Mouse (Mus musculus) intestine, embryonic 16.5 days (tissue): ENCODE data around the gene Zdhhc6. TPM values are rescaled to one million over a fixed set of nuclear protein-coding genes. Genes with fewer than 3 reads are reported as not detected.

Experiments used
- ATAC-seq: fragments of 200-750 bp; cut with Nextera tagmentation; 2 replicates; pipeline ENCODE4 v1.8.0; 2017; ENCODE audit warnings: moderate TSS enrichment, moderate library complexity
- H3K27ac ChIP-seq: fragments of 300-500 bp; sonication (generic); 2 replicates; pipeline ENCODE4 v1.5.1; 2014; ENCODE audit warnings: mild to moderate bottlenecking, low read length
- H3K27me3 ChIP-seq: fragments of 300-500 bp; sonication (generic); replicated peaks from 2 replicates; pipeline ENCODE4 v1.6.1; 2014; ENCODE audit warnings: low read length, control low read depth, mixed read lengths; ENCODE audit not compliant: control insufficient read depth, insufficient read depth
- H3K36me3 ChIP-seq: fragments of 300-500 bp; sonication (generic); 2 replicates; pipeline ENCODE4 v1.6.1; 2014; ENCODE audit warnings: low read length, control low read depth; ENCODE audit not compliant: control insufficient read depth, insufficient read depth
- H3K4me1 ChIP-seq: fragments of 300-500 bp; sonication (generic); 2 replicates; pipeline ENCODE4 v1.6.1; 2014; ENCODE audit warnings: low read length, control low read depth, mixed read lengths; ENCODE audit not compliant: control insufficient read depth, insufficient read depth
- H3K4me2 ChIP-seq: fragments of 300-500 bp; sonication (generic); 2 replicates; pipeline ENCODE4 v1.6.1; 2014; ENCODE audit warnings: low read depth, low read length, control low read depth
- H3K4me3 ChIP-seq: fragments of 300-500 bp; sonication (generic); 2 replicates; pipeline ENCODE4 v1.5.1; 2014; ENCODE audit warnings: mild to moderate bottlenecking, low read length
- H3K9ac ChIP-seq: fragments of 300-500 bp; sonication (generic); 2 replicates; pipeline ENCODE4 v1.6.1; 2014; ENCODE audit warnings: low read depth, low read length
- H3K9me3 ChIP-seq: fragments of 300-500 bp; sonication (generic); 2 replicates; pipeline ENCODE4 v1.6.1; 2016; ENCODE audit warnings: low read length, control low read depth; ENCODE audit not compliant: control insufficient read depth
- WGBS: fragments of 180-500 bp; shearing (Covaris S2); extraction: QIAGEN DNeasy Blood & Tissue Kit; methylation state at CpG from one replicate; pipeline ENCODE4 v1.1.7; 2014; 5-methylcytosine and 5-hydroxymethylcytosine counted together
- polyA plus RNA-seq: library from polyadenylated mRNA; unstranded; fragments of >200 nt; fragmentation: Nextera tagmentation; extraction: Ambion mirVana; gene quantifications from 2 replicates; pipeline ENCODE4 v1.2.1, GENCODE M21; 2015

Zdhhc6 gene
- polyA plus RNA-seq, result 92.7 and 101 TPM in 2 replicates

DNA sequence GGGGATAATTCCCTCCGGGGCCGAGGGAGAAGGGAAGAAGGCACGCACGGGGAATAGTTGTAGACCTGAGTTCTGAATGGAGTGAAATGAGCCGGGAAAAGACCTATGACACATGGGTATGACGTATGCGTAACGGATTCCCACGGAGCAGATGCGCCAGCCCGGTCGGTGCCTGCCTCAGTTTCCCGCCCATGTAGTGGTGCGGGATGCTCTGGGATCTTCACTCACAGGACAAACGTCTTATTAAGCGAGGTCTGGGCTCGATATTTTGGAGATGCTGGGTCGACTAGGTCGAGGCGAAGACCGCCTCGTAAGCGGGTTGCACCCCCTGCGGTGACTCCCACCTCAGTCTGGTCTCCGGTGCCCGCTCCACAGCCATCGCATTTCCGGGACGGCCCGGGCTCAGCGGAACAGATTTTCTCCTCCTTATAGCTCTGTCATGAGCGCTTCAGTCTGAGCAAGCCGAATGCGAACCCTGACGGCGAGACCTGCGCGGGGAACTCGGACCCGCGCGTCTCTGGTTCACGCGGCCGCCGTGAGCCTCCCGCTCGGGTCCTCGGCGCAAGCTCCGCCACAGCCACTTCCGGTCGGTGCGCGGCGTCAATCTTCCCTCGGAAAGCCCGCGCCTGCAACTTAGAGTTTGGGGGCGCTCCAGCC, at the start of gene Zdhhc6:
Gene Zdhhc6, minus strand, starts transcription at position 581 of the 657 bp plus-strand sequence.
- H3K4me3 ChIP-seq, result peak within 1 kb of the TSS; percentile 95
- ATAC-seq, result peak; percentile 72
- H3K27ac ChIP-seq, result peak within 1 kb of the TSS; percentile 87
- no peaks in the 10 kb centered on the region for H3K27me3 ChIP-seq
- H3K4me2 ChIP-seq, result peak within 1 kb of the TSS; percentile 83
- peaks cover 16% of the 10 kb centered on the region for H3K4me1 ChIP-seq
- under 1% methylated on average over 60 of the region's 60 CpGs for WGBS
- H3K9me3 ChIP-seq, result no peaks in the 10 kb centered on the region
- peak within 1 kb of the TSS; percentile 93 for H3K9ac ChIP-seq
- no peaks in the 10 kb centered on the region for H3K36me3 ChIP-seq

DNA sequence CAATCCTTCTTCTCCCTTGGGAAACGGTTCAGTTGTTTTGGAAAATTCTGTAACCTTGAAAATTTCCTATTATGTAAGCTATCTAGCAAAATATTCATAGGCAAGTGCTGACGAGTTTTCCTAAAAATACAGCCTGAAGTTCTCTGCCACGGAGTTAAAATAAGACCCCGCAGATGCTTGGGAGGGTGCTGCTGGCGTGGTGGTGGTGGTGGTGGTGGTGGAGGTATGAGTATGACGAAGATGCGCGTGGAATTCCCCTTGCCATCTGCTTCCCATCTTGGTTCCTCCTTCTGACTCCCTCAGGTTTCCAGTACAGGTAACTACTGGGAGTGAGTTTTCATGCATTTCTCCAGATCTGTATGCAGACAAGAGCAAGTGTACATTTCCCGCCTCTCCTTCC, 46.8 kb upstream of the Zdhhc6 start:
- H3K4me3 ChIP-seq, result no peak overlapping the region
- no peaks in the 10 kb centered on the region for H3K36me3 ChIP-seq
- no peak overlapping the region for H3K27ac ChIP-seq
- ATAC-seq, result no peak
- peaks cover 4% of the 10 kb centered on the region for H3K4me1 ChIP-seq
- WGBS, result 95% methylated on average over 9 of the region's 9 CpGs
- H3K9ac ChIP-seq, result no peak overlapping the region
- no peaks in the 10 kb centered on the region for H3K27me3 ChIP-seq
- H3K4me2 ChIP-seq, result no peak overlapping the region
- H3K9me3 ChIP-seq, result no peaks in the 10 kb centered on the region

DNA sequence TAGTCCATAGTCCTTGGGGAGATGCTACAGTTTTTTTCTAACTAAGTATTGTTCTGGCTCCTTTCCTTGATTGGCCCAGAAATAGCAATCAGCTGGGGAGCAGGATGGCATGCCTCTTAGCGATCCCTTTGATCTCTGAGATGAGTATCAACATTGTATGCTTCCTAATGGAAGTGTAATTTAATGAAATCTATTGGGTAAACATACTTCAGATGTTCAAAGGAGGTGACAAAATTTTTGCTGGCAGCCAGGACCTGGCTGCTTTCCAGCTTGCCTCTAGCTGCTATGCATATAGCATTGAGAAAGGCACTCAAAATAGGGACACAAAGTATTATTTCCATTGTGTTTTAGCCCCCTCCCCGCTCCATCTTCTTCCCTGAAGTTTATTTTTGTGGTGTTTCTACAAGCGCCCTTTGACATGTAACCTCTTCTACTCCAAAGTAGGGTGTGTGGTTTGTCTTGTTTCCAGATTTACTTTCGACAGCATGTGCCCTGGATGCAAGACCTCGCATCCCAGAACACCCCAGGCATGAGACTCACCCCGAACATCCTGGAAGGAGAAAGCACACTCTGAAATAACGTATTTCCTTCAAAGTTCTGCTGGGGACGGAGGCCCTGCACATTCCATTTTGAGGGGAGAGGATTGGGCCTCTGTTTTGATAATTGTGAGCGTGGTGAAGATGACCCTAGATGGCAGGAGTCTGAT, 35.0 kb upstream of the Zdhhc6 start:
- WGBS, result 74% methylated on average over 9 of the region's 9 CpGs
- peaks cover 2% of the 10 kb centered on the region; the same call in 1 of the 2 replicates for H3K4me1 ChIP-seq

DNA sequence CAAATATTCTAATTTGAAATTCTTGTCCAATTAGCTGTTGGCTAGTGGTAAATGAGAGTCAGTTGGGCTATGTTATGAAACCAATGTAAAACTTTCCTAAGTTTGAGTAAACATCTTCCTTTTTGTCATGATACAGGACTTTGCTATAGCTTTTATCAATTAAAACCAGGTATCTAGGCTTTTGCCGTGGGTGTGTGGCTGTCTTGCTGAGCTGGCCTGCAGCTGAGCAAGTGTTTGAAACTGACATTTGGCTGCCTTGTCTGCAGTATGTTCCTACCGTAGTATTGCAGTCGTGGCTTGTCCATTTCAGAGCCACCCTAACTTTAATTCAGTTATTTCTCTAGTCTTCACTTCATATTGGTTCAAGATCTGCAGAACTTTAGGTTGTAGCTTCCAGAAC, 32.4 kb upstream of the Zdhhc6 start:
- Histone ChIP-seq H3K9ac (no peak overlapping the region), H3K27me3 (no peaks in the 10 kb centered on the region), H3K4me3 (no peak overlapping the region), H3K4me2 (no peak overlapping the region), H3K27ac (no peak overlapping the region), H3K4me1 (peaks cover 2% of the 10 kb centered on the region; the same call in 1 of the 2 replicates), H3K9me3 (no peaks in the 10 kb centered on the region), H3K36me3 (no peaks in the 10 kb centered on the region)
- 91% methylated on average over 3 of the region's 3 CpGs for WGBS
- no peak for ATAC-seq

More for the DNA sequence above, 35.0 kb upstream of the Zdhhc6 start:
- no peak for ATAC-seq
- Histone ChIP-seq H3K9me3 (no peaks in the 10 kb centered on the region), H3K9ac (no peak overlapping the region), H3K27ac (no peak overlapping the region), H3K27me3 (no peaks in the 10 kb centered on the region), H3K4me2 (no peak overlapping the region), H3K4me3 (no peak overlapping the region), H3K36me3 (no peaks in the 10 kb centered on the region)

GRCm38 (mm10) chr19:55343274-55343673, 27.4 kb upstream of the Zdhhc6 start:
- peak; percentile 72 for ATAC-seq
- 71% methylated on average over 9 of the region's 9 CpGs for WGBS
- H3K9ac ChIP-seq, result no peak overlapping the region

DNA sequence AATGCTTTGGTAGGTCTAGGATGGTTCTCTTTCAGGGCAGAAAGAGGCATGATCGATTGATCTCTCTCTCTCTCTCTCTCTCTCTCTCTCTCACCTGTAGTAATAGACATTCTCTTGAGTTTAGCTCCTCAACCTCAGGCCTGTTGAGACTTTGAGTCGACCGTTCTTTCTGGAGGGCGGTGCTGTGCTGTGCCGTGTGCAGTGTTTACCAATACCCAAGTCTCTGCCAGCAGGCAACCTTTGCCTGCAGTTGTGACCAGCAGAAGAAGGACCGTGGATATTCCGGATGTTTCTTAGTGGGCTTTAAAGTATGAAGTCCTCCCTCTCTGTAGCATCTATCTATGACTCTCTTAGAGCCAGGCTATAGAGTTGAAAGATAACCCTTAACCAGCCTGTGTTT, 26.6 kb upstream of the Zdhhc6 start:
- Histone ChIP-seq H3K27ac (no peak overlapping the region), H3K4me2 (no peak overlapping the region), H3K36me3 (no peaks in the 10 kb centered on the region), H3K9me3 (no peaks in the 10 kb centered on the region), H3K9ac (no peak overlapping the region), H3K4me3 (no peak overlapping the region), H3K4me1 (no peaks in the 10 kb centered on the region), H3K27me3 (no peaks in the 10 kb centered on the region)
- 87% methylated on average over 7 of the region's 7 CpGs for WGBS
- no peak for ATAC-seq

More at GRCm38 (mm10) chr19:55343274-55343673, 27.4 kb upstream of the Zdhhc6 start:
- Histone ChIP-seq H3K36me3 (no peaks in the 10 kb centered on the region), H3K27ac (no peak overlapping the region), H3K4me3 (no peak overlapping the region), H3K27me3 (no peaks in the 10 kb centered on the region), H3K9me3 (no peaks in the 10 kb centered on the region), H3K4me2 (no peak overlapping the region), H3K4me1 (no peaks in the 10 kb centered on the region)

DNA sequence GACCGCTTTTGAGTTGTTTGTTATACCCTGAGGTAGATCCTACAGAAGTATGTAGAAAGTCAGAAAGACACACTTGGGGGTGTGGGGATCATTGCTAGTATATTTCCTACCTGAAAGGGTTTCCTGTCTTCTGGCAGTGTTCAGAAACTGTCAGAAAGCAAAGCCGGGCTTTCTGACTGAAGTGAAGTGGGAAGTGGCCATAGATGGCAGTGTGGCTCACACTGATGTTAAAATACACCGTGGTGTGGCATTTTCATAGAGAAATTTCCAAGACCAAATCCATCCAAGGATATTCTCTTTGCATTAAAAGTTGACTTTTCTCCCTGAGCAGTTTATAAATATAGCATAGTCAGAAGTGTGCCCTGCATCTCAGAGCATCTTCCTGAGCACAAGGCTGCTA, 25.5 kb upstream of the Zdhhc6 start:
- H3K4me3 ChIP-seq, result no peak overlapping the region
- H3K4me1 ChIP-seq, result no peaks in the 10 kb centered on the region
- H3K9ac ChIP-seq, result no peak overlapping the region
- no peak for ATAC-seq
- 68% methylated on average over 3 of the region's 3 CpGs for whole genome bisulfite sequencing
- H3K4me2 ChIP-seq, result no peak overlapping the region
- no peak overlapping the region for H3K27ac ChIP-seq
- H3K36me3 ChIP-seq, result no peaks in the 10 kb centered on the region
- no peaks in the 10 kb centered on the region for H3K27me3 ChIP-seq
- no peaks in the 10 kb centered on the region for H3K9me3 ChIP-seq

DNA sequence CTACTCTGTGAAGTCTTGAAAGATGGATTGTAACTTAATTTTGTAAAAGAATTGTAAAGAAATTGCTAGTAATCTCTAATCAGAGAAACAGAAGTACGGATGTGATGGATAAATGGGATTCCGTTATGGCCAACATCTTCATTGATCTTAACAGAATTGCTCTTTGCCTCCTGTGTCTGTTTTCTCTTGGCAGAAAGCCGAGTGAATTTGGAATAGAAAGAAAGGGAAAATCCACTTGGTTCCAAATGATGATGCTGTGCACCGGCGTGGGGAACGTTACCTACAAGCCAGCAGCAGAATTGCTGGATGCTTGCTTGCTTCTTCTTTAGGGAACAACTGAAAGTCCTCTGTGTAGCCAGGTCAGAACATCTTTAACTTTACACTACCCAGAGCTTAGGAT, 24.7 kb upstream of the Zdhhc6 start:
- Histone ChIP-seq H3K27ac (no peak overlapping the region), H3K4me1 (no peaks in the 10 kb centered on the region), H3K9ac (no peak overlapping the region), H3K4me3 (no peak overlapping the region), H3K4me2 (no peak overlapping the region), H3K36me3 (no peaks in the 10 kb centered on the region), H3K9me3 (no peaks in the 10 kb centered on the region), H3K27me3 (no peaks in the 10 kb centered on the region)
- no peak for ATAC-seq
- 89% methylated on average over 6 of the region's 6 CpGs for WGBS

GRCm38 (mm10) chr19:55337664-55338063, 21.8 kb upstream of the Zdhhc6 start:
- Histone ChIP-seq H3K9ac (no peak overlapping the region), H3K4me2 (no peak overlapping the region)

More at GRCm38 (mm10) chr19:55337664-55338063, 21.8 kb upstream of the Zdhhc6 start:
- H3K36me3 ChIP-seq, result no peaks in the 10 kb centered on the region
- peaks cover 3% of the 10 kb centered on the region; the same call in 1 of the 2 replicates for H3K4me1 ChIP-seq
- no peak for ATAC-seq
- 82% methylated on average over 10 of the region's 10 CpGs for WGBS
- H3K4me3 ChIP-seq, result no peak overlapping the region
- H3K9me3 ChIP-seq, result no peaks in the 10 kb centered on the region
- no peaks in the 10 kb centered on the region for H3K27me3 ChIP-seq
- no peak overlapping the region for H3K27ac ChIP-seq
